Mouse (Mus musculus) midbrain, embryonic 13.5 days (tissue): ENCODE data around the gene Irf8. TPM values are rescaled to one million over a fixed set of nuclear protein-coding genes. Genes with fewer than 3 reads are reported as not detected.
"Not testable (repeated sequence)": the region's sequence is repeated elsewhere in the genome, so short reads cannot be mapped to it uniquely, and the experiment has no call there.

ENCODE experiments used
- ATAC-seq: fragments of 200-750 bp; cut with Nextera tagmentation; 2 replicates; pipeline ENCODE4 v1.8.0; 2017; ENCODE audit warnings: mild to moderate bottlenecking, moderate TSS enrichment, moderate library complexity
- H3K27ac ChIP-seq: fragments of 300-500 bp; sonication (generic); 2 replicates; pipeline ENCODE4 v1.5.1; 2015; ENCODE audit warnings: inconsistent platforms, mild to moderate bottlenecking, moderate library complexity
- H3K27me3 ChIP-seq: fragments of 300-500 bp; sonication (generic); 2 replicates; pipeline ENCODE4 v1.6.1; 2015; ENCODE audit warnings: mild to moderate bottlenecking, inconsistent platforms
- H3K36me3 ChIP-seq: fragments of 300-500 bp; sonication (generic); 2 replicates; pipeline ENCODE4 v1.6.1; 2015; ENCODE audit warnings: mild to moderate bottlenecking, inconsistent platforms
- H3K4me1 ChIP-seq: fragments of 300-500 bp; sonication (generic); replicated peaks from 2 replicates; pipeline ENCODE4 v1.6.1; 2015; ENCODE audit warnings: inconsistent platforms
- H3K4me2 ChIP-seq: fragments of 300-500 bp; sonication (generic); replicated peaks from 2 replicates; pipeline ENCODE4 v1.6.1; 2015; ENCODE audit warnings: moderate library complexity, mild to moderate bottlenecking, inconsistent platforms
- H3K4me3 ChIP-seq: fragments of 300-500 bp; sonication (generic); replicated peaks from 2 replicates; pipeline ENCODE4 v1.5.1; 2015; ENCODE audit warnings: mild to moderate bottlenecking, inconsistent platforms
- H3K9ac ChIP-seq: fragments of 300-500 bp; sonication (generic); replicated peaks from 2 replicates; pipeline ENCODE4 v1.6.1; 2015; ENCODE audit warnings: mild to moderate bottlenecking, inconsistent platforms
- H3K9me3 ChIP-seq: fragments of 300-500 bp; sonication (generic); 2 replicates; pipeline ENCODE4 v1.6.1; 2016; ENCODE audit warnings: mild to moderate bottlenecking, inconsistent platforms
- WGBS: fragments of 180-500 bp; shearing (Covaris S2); methylation state at CpG from one replicate; pipeline ENCODE4 v1.1.7; 2015; 5-methylcytosine and 5-hydroxymethylcytosine counted together
- polyA plus RNA-seq: library from polyadenylated mRNA; unstranded; fragments of >200 nt; fragmentation: Nextera tagmentation; extraction: Ambion mirVana; gene quantifications from 2 replicates; pipeline ENCODE4 v1.2.1, GENCODE M21; 2015

Irf8 gene
- polyA plus RNA-seq, 1 experiment from 2014 or later, result 3.9 TPM

DNA sequence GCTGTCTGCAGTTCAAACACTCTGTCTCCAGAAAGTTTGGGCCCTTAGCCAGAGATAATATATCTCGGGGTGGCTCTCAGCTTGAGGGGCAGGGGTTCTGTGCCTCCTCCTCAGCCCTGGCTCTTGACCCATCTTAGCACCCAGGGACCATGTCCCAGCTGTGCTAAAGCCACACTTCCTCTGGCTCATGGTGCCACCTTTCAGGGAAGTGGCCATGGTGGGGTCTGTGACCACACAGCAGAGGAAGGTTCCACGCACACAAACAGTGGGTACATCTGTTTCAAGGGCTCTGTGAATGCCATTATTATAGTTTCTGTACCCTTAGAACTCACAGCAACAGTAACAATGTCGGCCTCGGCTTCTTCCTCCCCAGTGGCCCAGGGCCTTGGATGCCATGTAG is 47.6 kb downstream of the Irf8 start:
- 86% methylated on average over 4 of the region's 4 CpGs for WGBS
- no peak overlapping the region for H3K9ac ChIP-seq
- no peak for ATAC-seq
- no peaks in the 10 kb centered on the region for H3K36me3 ChIP-seq
- no peak overlapping the region for H3K4me2 ChIP-seq
- H3K4me1 ChIP-seq, result no peaks in the 10 kb centered on the region
- H3K27me3 ChIP-seq, result peaks cover 3% of the 10 kb centered on the region; the same call in 1 of the 2 replicates
- no peaks in the 10 kb centered on the region for H3K9me3 ChIP-seq
- no peak overlapping the region for H3K4me3 ChIP-seq
- H3K27ac ChIP-seq, result no peak overlapping the region

DNA sequence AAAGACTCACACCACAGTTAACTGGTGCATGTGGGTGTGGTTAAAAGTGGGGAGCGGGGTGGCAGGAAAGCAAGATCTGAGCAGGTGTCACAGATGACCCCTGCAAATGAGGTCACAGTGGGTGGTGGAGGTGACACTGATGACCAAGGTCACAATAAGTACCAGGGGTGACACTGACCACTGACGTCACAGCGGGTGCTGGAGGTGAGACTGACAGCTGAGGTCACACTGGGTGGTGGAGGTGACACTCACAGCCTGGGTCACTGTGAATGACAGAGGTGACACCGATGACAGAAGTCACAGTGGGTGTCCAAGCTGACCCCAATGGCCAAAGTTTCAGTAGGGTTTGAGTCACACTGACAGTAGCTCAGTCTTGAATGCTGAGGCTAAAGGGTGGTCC is 50.6 kb downstream of the Irf8 start:
- Histone ChIP-seq H3K27ac (no peak overlapping the region), H3K9ac (no peak overlapping the region), H3K36me3 (no peaks in the 10 kb centered on the region), H3K4me3 (no peak overlapping the region), H3K4me1 (no peaks in the 10 kb centered on the region), H3K27me3 (peaks cover 3% of the 10 kb centered on the region; the same call in 1 of the 2 replicates), H3K9me3 (no peaks in the 10 kb centered on the region), H3K4me2 (no peak overlapping the region)
- no peak for ATAC-seq
- 88% methylated on average over 4 of the region's 4 CpGs for WGBS

- Histone ChIP-seq H3K9ac (no peak overlapping the region), H3K4me1 (no peaks in the 10 kb centered on the region), H3K4me2 (no peak overlapping the region), H3K4me3 (no peak overlapping the region), H3K27me3 (peaks cover under 1% of the 10 kb centered on the region; the same call in 1 of the 2 replicates), H3K27ac (no peak overlapping the region), H3K9me3 (no peaks in the 10 kb centered on the region), H3K36me3 (no peaks in the 10 kb centered on the region)
- no peak for ATAC-seq
- whole genome bisulfite sequencing, result 56% methylated on average over 5 of the region's 5 CpGs
Measured at GRCm38 (mm10) chr8:120787631-120788030, 51.5 kb downstream of the Irf8 start.

DNA sequence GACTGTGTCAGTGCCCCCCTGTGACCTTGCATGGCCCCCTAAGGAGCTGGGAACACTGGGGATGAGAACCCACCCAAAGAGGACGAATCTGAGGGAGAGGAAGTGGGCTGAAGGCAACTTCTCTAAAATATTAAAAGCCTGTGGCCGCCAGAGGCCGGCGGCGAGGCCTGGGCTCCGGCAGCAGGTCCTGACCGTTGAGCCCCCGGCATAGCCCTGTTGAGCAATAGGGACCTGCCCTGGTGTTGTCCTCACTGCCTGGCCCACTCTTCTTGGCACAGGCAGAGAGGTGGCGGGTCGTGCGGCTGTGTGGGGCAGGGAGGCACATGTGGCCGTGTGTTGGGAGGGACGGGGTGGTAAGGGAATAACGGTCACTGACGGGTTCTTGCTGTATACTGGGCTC is 56.6 kb downstream of the Irf8 start:
- H3K27ac ChIP-seq, result no peak overlapping the region
- no peak overlapping the region for H3K9ac ChIP-seq
- H3K4me2 ChIP-seq, result no peak overlapping the region
- no peaks in the 10 kb centered on the region for H3K9me3 ChIP-seq
- no peak for ATAC-seq
- no peaks in the 10 kb centered on the region; the same call in 1 of the 2 replicates for H3K27me3 ChIP-seq
- no peaks in the 10 kb centered on the region for H3K4me1 ChIP-seq
- no peaks in the 10 kb centered on the region for H3K36me3 ChIP-seq
- 87% methylated on average over 15 of the region's 15 CpGs for WGBS
- no peak overlapping the region for H3K4me3 ChIP-seq

GRCm38 (mm10) chr8:120795944-120796635 is 59.9 kb downstream of the Irf8 start:
- H3K36me3 ChIP-seq, result no peaks in the 10 kb centered on the region
- ATAC-seq, result peak; percentile 88
- no peak overlapping the region for H3K9ac ChIP-seq
- no peaks in the 10 kb centered on the region for H3K9me3 ChIP-seq
- peaks cover 7% of the 10 kb centered on the region for H3K4me1 ChIP-seq
- no peak overlapping the region for H3K4me2 ChIP-seq
- WGBS, result 44% methylated on average over 9 of the region's 9 CpGs
- no peak overlapping the region for H3K27ac ChIP-seq
- no peak overlapping the region for H3K4me3 ChIP-seq
- peaks cover 5% of the 10 kb centered on the region for H3K27me3 ChIP-seq

- Histone ChIP-seq H3K9ac (no peak overlapping the region), H3K4me3 (no peak overlapping the region), H3K4me1 (peaks cover 7% of the 10 kb centered on the region), H3K27me3 (peaks cover 12% of the 10 kb centered on the region), H3K27ac (no peak overlapping the region), H3K4me2 (no peak overlapping the region), H3K9me3 (no peaks in the 10 kb centered on the region), H3K36me3 (no peaks in the 10 kb centered on the region)
- no peak for ATAC-seq
- 81% methylated on average over 9 of the region's 9 CpGs for WGBS
Measured at GRCm38 (mm10) chr8:120797019-120797727, 61.0 kb downstream of the Irf8 start.

DNA sequence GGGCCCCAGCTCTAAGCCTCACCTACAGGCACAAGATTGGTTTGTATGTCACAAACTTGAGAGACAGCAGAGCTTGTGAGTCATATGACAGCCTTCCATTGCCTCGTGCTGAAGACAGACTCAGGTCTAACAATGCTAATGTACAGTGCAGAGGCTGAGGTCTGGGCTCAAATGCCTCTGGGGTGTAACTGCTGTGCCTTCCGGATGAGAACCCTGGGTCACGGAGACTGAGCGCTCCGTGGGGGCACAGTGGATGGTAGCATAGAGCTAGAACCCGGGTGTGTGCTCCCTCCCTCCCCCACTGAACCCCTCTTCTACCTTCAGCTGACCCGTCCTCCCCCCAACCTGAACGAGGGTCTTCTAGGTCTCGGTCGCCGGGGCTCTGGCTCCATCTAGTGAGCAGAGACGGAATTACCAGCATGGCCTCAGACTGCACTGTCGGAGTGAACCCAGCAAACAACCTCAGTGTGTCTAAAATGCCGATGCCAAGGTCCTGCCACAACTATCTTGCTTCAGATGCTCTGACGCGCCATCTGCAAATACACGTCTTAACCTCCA is 64.2 kb downstream of the Irf8 start:
- H3K27me3 ChIP-seq, result peaks cover 12% of the 10 kb centered on the region
- no peaks in the 10 kb centered on the region for H3K36me3 ChIP-seq
- H3K4me2 ChIP-seq, result peak overlapping the region; percentile 42
- WGBS, result 6% methylated on average over 17 of the region's 17 CpGs
- H3K27ac ChIP-seq, result no peak overlapping the region
- peak; percentile 63; the same call in 1 of the 2 replicates for ATAC-seq
- peak overlapping the region; percentile 42; the same call in 1 of the 2 replicates for H3K9ac ChIP-seq
- H3K4me1 ChIP-seq, result peaks cover 7% of the 10 kb centered on the region
- no peaks in the 10 kb centered on the region for H3K9me3 ChIP-seq
- no peak overlapping the region for H3K4me3 ChIP-seq

DNA sequence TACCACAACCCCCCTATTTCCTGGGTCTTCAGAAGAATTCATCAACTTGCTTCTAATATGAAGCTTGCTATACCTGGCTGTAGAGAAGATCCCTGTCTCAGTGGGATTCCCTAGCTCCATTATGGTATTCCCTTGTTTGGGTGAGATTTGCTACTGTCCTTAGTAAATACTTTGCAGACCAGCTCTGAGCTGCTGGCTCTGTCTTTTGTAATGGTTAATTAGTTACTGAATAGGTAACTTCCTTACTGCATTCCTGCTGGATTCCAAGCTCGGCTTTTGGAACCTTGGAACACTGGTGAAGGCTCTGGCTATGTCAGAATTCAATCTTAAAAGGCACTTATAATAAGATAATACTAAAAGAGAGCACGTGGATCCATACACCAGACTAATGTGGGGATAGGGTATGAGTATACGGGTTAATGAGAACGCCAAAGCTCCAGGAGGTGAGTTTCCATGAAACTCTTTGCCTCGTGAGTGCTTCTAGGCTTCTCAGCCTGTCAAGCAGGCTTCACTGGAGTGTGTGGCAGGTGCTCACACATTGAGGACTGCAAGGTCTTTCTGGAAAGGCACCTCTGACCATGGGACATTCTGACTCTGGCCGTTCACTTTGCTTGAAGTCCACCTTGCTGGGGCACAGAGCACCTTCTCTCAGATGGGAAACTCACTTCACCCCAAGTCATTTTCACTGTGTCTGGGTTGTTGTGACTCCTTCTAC is 67.7 kb downstream of the Irf8 start:
- H3K4me2 ChIP-seq, H3K4me3 ChIP-seq, H3K36me3 ChIP-seq, H3K4me1 ChIP-seq, ATAC-seq, H3K9ac ChIP-seq, H3K27ac ChIP-seq, H3K9me3 ChIP-seq: not testable (repeated sequence)
- H3K27me3 ChIP-seq, result peaks cover 12% of the 10 kb centered on the region
- 49% methylated on average over 6 of the region's 6 CpGs for WGBS

- Histone ChIP-seq H3K27me3 (peaks cover 12% of the 10 kb centered on the region), H3K9ac (no peak overlapping the region), H3K4me3 (no peak overlapping the region), H3K9me3 (no peaks in the 10 kb centered on the region), H3K4me1 (peaks cover 7% of the 10 kb centered on the region), H3K27ac (no peak overlapping the region), H3K36me3 (no peaks in the 10 kb centered on the region), H3K4me2 (no peak overlapping the region)
- no peak for ATAC-seq
- WGBS, result 74% methylated on average over 3 of the region's 3 CpGs
Measured at GRCm38 (mm10) chr8:120804741-120805140, 68.6 kb downstream of the Irf8 start.

Other genes with a start within 250 kb of the Irf8 start
- gene Gins2, start 147.1 kb upstream of the Irf8 start, polyA plus RNA-seq, result 36.7 and 37.9 TPM in 2 replicates
- 6.0 and 8.3 TPM in 2 replicates for gene 1190005I06Rik, start 88.7 kb upstream of the Irf8 start, polyA plus RNA-seq
- gene Gm27021, start 68.3 kb upstream of the Irf8 start, polyA plus RNA-seq, result 5.2 and 5.3 TPM in 2 replicates
- 1,057 and 1,066 TPM in 2 replicates for gene Cox4i1, start 68.1 kb upstream of the Irf8 start, polyA plus RNA-seq
- 161 and 180 TPM in 2 replicates for gene Emc8, start 67.8 kb upstream of the Irf8 start, polyA plus RNA-seq